Comparison of ENCODE assay signal across 22 mouse cellular contexts in genomic region chr11:109594761-109595160, GRCm38 (mm10). TPM values are rescaled to one million over a fixed set of nuclear protein-coding genes. Genes with fewer than 3 reads are reported as not detected.
A peak's percentile ranks its signal among the peaks of the same experiment; 100 is the strongest.
DNase-seq lines count a peak whose midpoint lies in the region; ATAC-seq lines count a peak whose summit lies in the region.
"Had no signal": no experiment of that assay in that cellular context is flagged by ENCODE, and none has a peak within 500 bp of the region (broad histone marks: within the 10 kb centered on the region; RNA-seq: fewer than 3 reads in every experiment).

No protein-coding gene starts in this region.

- peak; percentile 95 for DNase-seq in heart, adult 11 months
- DNase-seq in kidney, adult 11 months: peak; percentile 37
- peak; percentile 54 for DNase-seq in kidney, adult 9 months
- DNase-seq in limb, embryonic 10.5 days (ENCODE audit: low spot score): no peak
- no peak for DNase-seq in c-Kit-positive CD71-positive TER-119-positive erythroid progenitor cells, embryonic 14.5 days (ENCODE audit: low spot score)
- DNase-seq: adrenal gland, postnatal 36 days; cerebellum, adult 11 months; embryo, embryonic 11 days; liver; liver, postnatal 0 days; thymus, postnatal 14 days had no signal

- H3K9me3 ChIP-seq in heart, embryonic 11.5 days (replicated peaks; ENCODE audit: control insufficient read depth, low read length): no peaks in the 10 kb centered on the region
- no peaks in the 10 kb centered on the region for H3K9me3 ChIP-seq in kidney, embryonic 16.5 days (ENCODE audit: low read length)
- H3K9me3 ChIP-seq in limb, embryonic 10.5 days (replicated peaks): no peaks in the 10 kb centered on the region
- no peaks in the 10 kb centered on the region for H3K9me3 ChIP-seq in forebrain, embryonic 16.5 days (ENCODE audit: control insufficient read depth, low read length)
- H3K9me3 ChIP-seq: embryonic facial prominence, embryonic 13.5 days; forebrain, embryonic 13.5 days; hindbrain, embryonic 15.5 days had no signal

- H3K36me3 ChIP-seq in heart, embryonic 11.5 days (ENCODE audit: control insufficient read depth, insufficient read depth, low read length): peaks cover 7% of the 10 kb centered on the region; the same call in 1 of the 2 replicates
- peaks cover 13% of the 10 kb centered on the region; the same call in 1 of the 2 replicates for H3K36me3 ChIP-seq in kidney, embryonic 16.5 days (ENCODE audit: insufficient read depth, low read length)
- peaks cover 49% of the 10 kb centered on the region for H3K36me3 ChIP-seq in limb, embryonic 10.5 days
- no peaks in the 10 kb centered on the region for H3K36me3 ChIP-seq in forebrain, embryonic 16.5 days (ENCODE audit: control insufficient read depth, insufficient read depth)
- H3K36me3 ChIP-seq: hindbrain, embryonic 15.5 days had no signal

- no peak overlapping the region for H3K4me2 ChIP-seq in heart, embryonic 11.5 days
- H3K4me2 ChIP-seq in kidney, embryonic 16.5 days (replicated peaks; ENCODE audit: low read depth, low read length): no peak overlapping the region
- no peak overlapping the region for H3K4me2 ChIP-seq in forebrain, embryonic 16.5 days (ENCODE audit: low read length)
- H3K4me2 ChIP-seq: embryonic facial prominence, embryonic 13.5 days; forebrain, embryonic 13.5 days; hindbrain, embryonic 15.5 days had no signal

- no peak overlapping the region for H3K9ac ChIP-seq in heart, embryonic 11.5 days (ENCODE audit: low read depth, low read length)
- H3K9ac ChIP-seq in kidney, embryonic 16.5 days (replicated peaks; ENCODE audit: low read length): no peak overlapping the region
- no peak overlapping the region for H3K9ac ChIP-seq in forebrain, embryonic 16.5 days (replicated peaks; ENCODE audit: low read depth, low read length)
- H3K9ac ChIP-seq: embryonic facial prominence, embryonic 13.5 days; forebrain, embryonic 13.5 days; hindbrain, embryonic 15.5 days; liver, postnatal 0 days had no signal

- peaks cover 6% of the 10 kb centered on the region for H3K4me1 ChIP-seq in heart, embryonic 11.5 days (ENCODE audit: control insufficient read depth, insufficient read depth, low read length)
- H3K4me1 ChIP-seq in kidney, embryonic 16.5 days (ENCODE audit: insufficient read depth, low read length): peaks cover 11% of the 10 kb centered on the region
- H3K4me1 ChIP-seq in limb, embryonic 10.5 days: peaks cover 38% of the 10 kb centered on the region
- H3K4me1 ChIP-seq in forebrain, embryonic 16.5 days (replicated peaks; ENCODE audit: control insufficient read depth, insufficient read depth, low read length): no peaks in the 10 kb centered on the region
- H3K4me1 ChIP-seq: forebrain, embryonic 13.5 days; hindbrain, embryonic 15.5 days had no signal

- no peak overlapping the region for H3K27ac ChIP-seq in heart, embryonic 11.5 days (ENCODE audit: low read depth, low read length)
- H3K27ac ChIP-seq in kidney, embryonic 16.5 days (ENCODE audit: low read length): no peak overlapping the region
- H3K27ac ChIP-seq in limb, embryonic 10.5 days: peak overlapping the region; percentile 81
- H3K27ac ChIP-seq in forebrain, embryonic 16.5 days (ENCODE audit: low read length): no peak overlapping the region
- H3K27ac ChIP-seq: embryonic facial prominence, embryonic 13.5 days; forebrain, embryonic 13.5 days; hindbrain, embryonic 15.5 days; left cerebral cortex, adult 2 months; macrophage had no signal

- 91% methylated on average over 8 of the region's 8 CpGs for WGBS in heart, embryonic 11.5 days (ENCODE audit: insufficient replicate concordance)
- WGBS in kidney, embryonic 16.5 days: 82% methylated on average over 8 of the region's 8 CpGs
- WGBS in limb, embryonic 10.5 days: 92% methylated on average over 8 of the region's 8 CpGs
- 87% methylated on average over 8 of the region's 8 CpGs for WGBS in forebrain, embryonic 16.5 days

- no peaks in the 10 kb centered on the region for H3K27me3 ChIP-seq in heart, embryonic 11.5 days (ENCODE audit: control insufficient read depth, insufficient read depth, low read length)
- no peaks in the 10 kb centered on the region for H3K27me3 ChIP-seq in kidney, embryonic 16.5 days (ENCODE audit: insufficient read depth, low read length)
- no peaks in the 10 kb centered on the region for H3K27me3 ChIP-seq in limb, embryonic 10.5 days (ENCODE audit: low read depth, poor library complexity, severe bottlenecking)
- no peaks in the 10 kb centered on the region for H3K27me3 ChIP-seq in forebrain, embryonic 16.5 days (replicated peaks; ENCODE audit: control insufficient read depth, insufficient read depth, low read length)
- H3K27me3 ChIP-seq: embryonic facial prominence, embryonic 13.5 days; forebrain, embryonic 13.5 days; hindbrain, embryonic 15.5 days; Patski had no signal

- H3K4me3 ChIP-seq in heart, embryonic 11.5 days (ENCODE audit: low read depth, low read length): no peak overlapping the region
- no peak overlapping the region for H3K4me3 ChIP-seq in kidney, embryonic 16.5 days (ENCODE audit: low read length)
- H3K4me3 ChIP-seq in limb, embryonic 10.5 days: no peak overlapping the region
- no peak overlapping the region for H3K4me3 ChIP-seq in forebrain, embryonic 16.5 days (replicated peaks; ENCODE audit: low read length)
- H3K4me3 ChIP-seq: embryonic facial prominence, embryonic 13.5 days; erythroblast, embryonic 14.5 days; forebrain, embryonic 13.5 days; hindbrain, embryonic 15.5 days; left cerebral cortex, adult 2 months had no signal

- ATAC-seq in heart, embryonic 11.5 days (replicated peaks; ENCODE audit: insufficient number of reproducible peaks, low FRiP score, low TSS enrichment): no peak
- ATAC-seq in kidney, embryonic 16.5 days (ENCODE audit: low FRiP score, low TSS enrichment): no peak
- no peak for ATAC-seq in forebrain, embryonic 16.5 days
- ATAC-seq: forebrain, embryonic 13.5 days; liver, postnatal 0 days; lung, postnatal 0 days; Patski had no signal

RNA-seq across cellular contexts. Expression of gene Wipi1, which starts 17.0 kb away (rescaled TPM):
- 23.6 and 27.1 TPM in 2 replicates for polyA plus RNA-seq in heart, embryonic 11.5 days (2014; fragmentation: Nextera tagmentation; extraction: Ambion mirVana)
- 35.8 and 36.4 TPM in 2 replicates for polyA plus RNA-seq in kidney, embryonic 16.5 days (2015; fragmentation: Nextera tagmentation; extraction: Ambion mirVana)
- polyA plus RNA-seq in limb, embryonic 10.5 days (2016; fragmentation: Nextera tagmentation; extraction: Ambion mirVana): 33.3 and 42.3 TPM in 2 replicates
- polyA plus RNA-seq in forebrain, embryonic 16.5 days (2015; fragmentation: Nextera tagmentation; extraction: Ambion mirVana): 14.0 and 14.4 TPM in 2 replicates

RNA-seq across cellular contexts. Expression of gene Prkar1a, which starts 54.4 kb away (rescaled TPM):
- 435 and 522 TPM in 2 replicates for polyA plus RNA-seq in heart, embryonic 11.5 days (2014; fragmentation: Nextera tagmentation; extraction: Ambion mirVana)
- polyA plus RNA-seq in kidney, embryonic 16.5 days (2015; fragmentation: Nextera tagmentation; extraction: Ambion mirVana): 375 and 395 TPM in 2 replicates
- polyA plus RNA-seq in limb, embryonic 10.5 days (2016; fragmentation: Nextera tagmentation; extraction: Ambion mirVana): 290 and 338 TPM in 2 replicates
- 521 and 535 TPM in 2 replicates for polyA plus RNA-seq in forebrain, embryonic 16.5 days (2015; fragmentation: Nextera tagmentation; extraction: Ambion mirVana)

Comparison
In these comparisons a context has a peak if more than half of its experiments do, and no peak if none do; other contexts are left out.
1. DNase-seq: peak in heart, adult 11 months (single experiment), kidney, adult 11 months (single experiment) and kidney, adult 9 months (single experiment); none in limb, embryonic 10.5 days (single experiment) and c-Kit-positive CD71-positive TER-119-positive erythroid progenitor cells, embryonic 14.5 days (single experiment).